ENCODE assay signal across 8 mouse cellular contexts in genomic region chr9:75558360-75558759, GRCm38 (mm10). TPM values are rescaled to one million over a fixed set of nuclear protein-coding genes. Genes with fewer than 3 reads are reported as not detected.
DNase-seq lines count a peak whose midpoint lies in the region; ATAC-seq and TF ChIP-seq lines count a peak whose summit lies in the region.

No protein-coding gene starts in this region.

- 16% methylated on average over 3 of the region's 3 CpGs for WGBS in heart, embryonic 15.5 days
- WGBS in hindbrain, embryonic 13.5 days = 18% methylated on average over 3 of the region's 3 CpGs
- WGBS in midbrain, embryonic 12.5 days = 29% methylated on average over 3 of the region's 3 CpGs

- H3K27me3 ChIP-seq in heart, embryonic 15.5 days = no peaks in the 10 kb centered on the region
- H3K27me3 ChIP-seq in MEL (ENCODE audit: control insufficient read depth in 1 of 2, insufficient read depth in 2 of 2, low read length in 2 of 2) = no peaks in the 10 kb centered on the region
- no peaks in the 10 kb centered on the region for H3K27me3 ChIP-seq in hindbrain, embryonic 13.5 days
- H3K27me3 ChIP-seq in midbrain, embryonic 12.5 days = no peaks in the 10 kb centered on the region

- no peaks in the 10 kb centered on the region for H3K36me3 ChIP-seq in heart, embryonic 15.5 days
- H3K36me3 ChIP-seq in MEL (ENCODE audit: control insufficient read depth in 1 of 2, insufficient read depth in 2 of 2, low read length in 2 of 2) = peaks cover 0 to 25% of the 10 kb centered on the region in 2 experiments; a peak in 3 of 4 replicates
- no peaks in the 10 kb centered on the region for H3K36me3 ChIP-seq in hindbrain, embryonic 13.5 days
- no peaks in the 10 kb centered on the region for H3K36me3 ChIP-seq in midbrain, embryonic 12.5 days

- peak overlapping the region; percentile 78 for H3K4me2 ChIP-seq in heart, embryonic 15.5 days
- peak overlapping the region; percentile 83 for H3K4me2 ChIP-seq in hindbrain, embryonic 13.5 days
- peak overlapping the region; percentile 68 for H3K4me2 ChIP-seq in midbrain, embryonic 12.5 days (replicated peaks)

- peak overlapping the region; percentile 95 for H3K4me3 ChIP-seq in heart, embryonic 15.5 days
- peak overlapping the region; percentile 61 to 76 for H3K4me3 ChIP-seq in MEL (ENCODE audit: control insufficient read depth in 1 of 2, insufficient read depth in 1 of 2, low read depth in 2 of 2, low read length in 2 of 2)
- H3K4me3 ChIP-seq in hindbrain, embryonic 13.5 days = peak overlapping the region; percentile 82
- peak overlapping the region; percentile 80 for H3K4me3 ChIP-seq in midbrain, embryonic 12.5 days

- H3K4me1 ChIP-seq in heart, embryonic 15.5 days (replicated peaks) = peaks cover 12% of the 10 kb centered on the region
- peaks cover 11 to 17% of the 10 kb centered on the region in 2 experiments for H3K4me1 ChIP-seq in MEL (ENCODE audit: control insufficient read depth in 1 of 2, insufficient read depth in 2 of 2, low read length in 2 of 2)
- H3K4me1 ChIP-seq in hindbrain, embryonic 13.5 days (replicated peaks) = peaks cover 20% of the 10 kb centered on the region
- peaks cover 6% of the 10 kb centered on the region for H3K4me1 ChIP-seq in midbrain, embryonic 12.5 days

- no peak for DNase-seq in heart, postnatal 10 days
- DNase-seq in MEL (ENCODE audit: low read depth, low spot score) = no peak
- no peak for DNase-seq in right cerebral cortex, postnatal 4 days
- no peak for DNase-seq in adrenal gland, postnatal 10 days
- no peak for DNase-seq in frontal cortex, postnatal 14 days (ENCODE audit: low spot score in 2 of 2)

- peak overlapping the region; percentile 93 for H3K27ac ChIP-seq in heart, embryonic 15.5 days
- peak overlapping the region; percentile 47 for H3K27ac ChIP-seq in MEL (ENCODE audit: control insufficient read depth, low read depth, low read length)
- no peak overlapping the region for H3K27ac ChIP-seq in hindbrain, embryonic 13.5 days
- no peak overlapping the region for H3K27ac ChIP-seq in midbrain, embryonic 12.5 days (replicated peaks)

- TF ChIP-seq RAD21 in MEL (IDR thresholded peaks at IDR 0.05; ENCODE audit: low read depth, low read length) = no peak

- H3K9me3 ChIP-seq in heart, embryonic 15.5 days (replicated peaks) = no peaks in the 10 kb centered on the region
- H3K9me3 ChIP-seq in MEL (replicated peaks; ENCODE audit: insufficient read depth, low read length) = no peaks in the 10 kb centered on the region
- no peaks in the 10 kb centered on the region for H3K9me3 ChIP-seq in hindbrain, embryonic 13.5 days
- H3K9me3 ChIP-seq in midbrain, embryonic 12.5 days = no peaks in the 10 kb centered on the region

- no peak for TF ChIP-seq POLR2A in MEL (IDR thresholded peaks at IDR 0.05; ENCODE audit: control insufficient read depth in 1 of 2, insufficient read depth in 1 of 2, low read depth in 1 of 2, low read length in 2 of 2, poor library complexity in 1 of 2)

- no peak for ATAC-seq in heart, embryonic 15.5 days (replicated peaks; ENCODE audit: insufficient number of reproducible peaks, insufficient read depth, low FRiP score, low read depth)
- ATAC-seq in hindbrain, embryonic 13.5 days (ENCODE audit: low FRiP score) = no peak
- ATAC-seq in midbrain, embryonic 12.5 days (ENCODE audit: low FRiP score, low read depth) = no peak

- H3K9ac ChIP-seq in heart, embryonic 15.5 days = peak overlapping the region; percentile 96
- peak overlapping the region; percentile 18; the same call in 1 of the 2 replicates for H3K9ac ChIP-seq in MEL (ENCODE audit: control insufficient read depth, low read depth, low read length, poor library complexity, severe bottlenecking)
- peak overlapping the region; percentile 90 for H3K9ac ChIP-seq in hindbrain, embryonic 13.5 days
- peak overlapping the region; percentile 81; the same call in 1 of the 2 replicates for H3K9ac ChIP-seq in midbrain, embryonic 12.5 days (replicated peaks)

- TF ChIP-seq CTCF in MEL (IDR thresholded peaks at IDR 0.05 in 2 of 3, conservative IDR thresholded peaks at IDR 0.05 in 1 of 3; ENCODE audit: control insufficient read depth in 1 of 3, insufficient read depth in 1 of 3, low read depth in 2 of 3, low read length in 3 of 3, poor library complexity in 1 of 3, severe bottlenecking in 1 of 3) = no peak

- intact Hi-C loops in heart, postnatal 10 days (cut with DNase I) = loop anchor here (1.0 kb wide), 1 partner anchor 31 kb away; no protein-coding TSS in a partner anchor

- no peak for TF ChIP-seq EP300 in MEL (IDR thresholded peaks at IDR 0.05; ENCODE audit: low read depth in 1 of 2, low read length in 2 of 2)

- H3K79me2 ChIP-seq in MEL (ENCODE audit: control insufficient read depth, insufficient read depth, low read length, poor library complexity) = peaks cover 22% of the 10 kb centered on the region

TF ChIP-seq in MEL, 35 proteins besides CTCF, POLR2A, EP300 and RAD21:
- TF ChIP-seq ZMIZ1 (IDR thresholded peaks at IDR 0.05; ENCODE audit: low read depth, low read length) (no peak), ZNF384 (IDR thresholded peaks at IDR 0.05; ENCODE audit: low read depth, low read length) (peak; percentile 83)

RNA-seq across cellular contexts. Expression of gene Tmod3, which starts 1.1 kb away (rescaled TPM):
- 73.7 and 85.0 TPM in 2 replicates for polyA plus RNA-seq in heart, embryonic 15.5 days (2015; fragmentation: Nextera tagmentation; extraction: Ambion mirVana)
- total RNA-seq in heart, postnatal 10 days (2021) = 100 to 1,000 TPM; 112 to 123 TPM
- total RNA-seq in MEL (2012; rRNA removed) = 29.9 and 34.2 TPM in 2 replicates
- 10 to 100 TPM in 1 of 2 experiments, not detected in 1; 46.4 TPM for polyA plus RNA-seq in MEL (2012; ENCODE audit: insufficient read depth in 1 of 2, insufficient read length in 2 of 2, low read depth in 1 of 2, low replicate concordance in 2 of 2, missing spikeins in 1 of 2)
- 82.3 and 85.3 TPM in 2 replicates for polyA plus RNA-seq in hindbrain, embryonic 13.5 days (2015; fragmentation: Nextera tagmentation; extraction: Ambion mirVana)
- polyA plus RNA-seq in midbrain, embryonic 12.5 days (2016; fragmentation: Nextera tagmentation; extraction: Ambion mirVana) = 76.4 and 80.8 TPM in 2 replicates
- total RNA-seq in adrenal gland, postnatal 10 days (2021) = 10 to 100 TPM; 87.2 to 89.9 TPM

RNA-seq across cellular contexts. Expression of gene Tmod2, which starts 52.8 kb away (rescaled TPM):
- 5.2 and 8.9 TPM in 2 replicates for polyA plus RNA-seq in heart, embryonic 15.5 days (2015; fragmentation: Nextera tagmentation; extraction: Ambion mirVana)
- 1 to 10 TPM; 5.0 to 6.6 TPM for total RNA-seq in heart, postnatal 10 days (2021)
- total RNA-seq in MEL (2012; rRNA removed) = not detected in 2 replicates
- not detected for polyA plus RNA-seq in MEL (2012; ENCODE audit: insufficient read depth in 1 of 2, insufficient read length in 2 of 2, low read depth in 1 of 2, low replicate concordance in 2 of 2, missing spikeins in 1 of 2)
- 198 and 199 TPM in 2 replicates for polyA plus RNA-seq in hindbrain, embryonic 13.5 days (2015; fragmentation: Nextera tagmentation; extraction: Ambion mirVana)
- polyA plus RNA-seq in midbrain, embryonic 12.5 days (2016; fragmentation: Nextera tagmentation; extraction: Ambion mirVana) = 108 and 111 TPM in 2 replicates
- 10 to 100 TPM; 17.9 to 25.6 TPM for total RNA-seq in adrenal gland, postnatal 10 days (2021)

Comparison
In these comparisons a context has a peak if more than half of its experiments do, and no peak if none do; other contexts are left out.
1. H3K27ac ChIP-seq: peak in heart, embryonic 15.5 days (single experiment) and MEL (single experiment); none in hindbrain, embryonic 13.5 days (single experiment) and midbrain, embryonic 12.5 days (single experiment).
2. H3K9ac ChIP-seq: peak in every context shown above with its lines; median percentile 96 in heart, embryonic 15.5 days; 90 in hindbrain, embryonic 13.5 days; 81 in midbrain, embryonic 12.5 days; 18 in MEL.
3. RNA of gene Tmod2, which starts 52.8 kb away (polyA plus RNA-seq): 198 to 199 TPM in hindbrain, embryonic 13.5 days and 108 to 111 TPM in midbrain, embryonic 12.5 days; 5.2 to 8.9 TPM in heart, embryonic 15.5 days and not detected in MEL; every median in the first group is over 10 times any median in the second.
4. Peak in every context shown above with its lines, with median percentiles within 50 percentile points of each other: H3K4me2 ChIP-seq and H3K4me3 ChIP-seq.